Mouse (Mus musculus) midbrain, postnatal 0 days (tissue): Measurements from ENCODE around the gene Plcb1. TPM values are rescaled to one million over a fixed set of nuclear protein-coding genes. Genes with fewer than 3 reads are reported as not detected.

Experiments used
- ATAC-seq: fragments of 200-750 bp; cut with Nextera tagmentation; 2 replicates; pipeline ENCODE4 v1.8.0; 2017; ENCODE audit warnings: moderate number of reproducible peaks, mild to moderate bottlenecking, moderate TSS enrichment, moderate library complexity; ENCODE audit not compliant: low FRiP score
- DNase-seq: peaks from one replicate; pipeline ENCODE4 v3.0.0-alpha.2; 2015; ENCODE audit warnings: low spot score
- H3K27ac ChIP-seq: fragments of 300-500 bp; sonication (generic); 2 replicates; pipeline ENCODE4 v1.5.1; 2014; ENCODE audit warnings: low read depth, mild to moderate bottlenecking, low read length, mixed read lengths
- H3K27me3 ChIP-seq: fragments of 300-500 bp; sonication (generic); 2 replicates; pipeline ENCODE4 v1.6.1; 2014; ENCODE audit warnings: low read length, control low read depth, mixed read lengths; ENCODE audit not compliant: insufficient read depth
- H3K36me3 ChIP-seq: fragments of 300-500 bp; sonication (generic); 2 replicates; pipeline ENCODE4 v1.6.1; 2014; ENCODE audit warnings: low read length, control low read depth, mixed read lengths; ENCODE audit not compliant: insufficient read depth
- H3K4me1 ChIP-seq: fragments of 300-500 bp; sonication (generic); 2 replicates; pipeline ENCODE4 v1.6.1; 2014; ENCODE audit warnings: mild to moderate bottlenecking, control low read depth, antibody characterized with exemption, low read length, mixed read lengths; ENCODE audit not compliant: insufficient read depth
- H3K4me2 ChIP-seq: fragments of 300-500 bp; sonication (generic); 2 replicates; pipeline ENCODE4 v1.6.1; 2014; ENCODE audit warnings: low read depth, mild to moderate bottlenecking, low read length, mixed read lengths; ENCODE audit not compliant: poor library complexity, severe bottlenecking
- H3K4me3 ChIP-seq: fragments of 300-500 bp; sonication (generic); 2 replicates; pipeline ENCODE4 v1.5.1; 2014; ENCODE audit warnings: low read depth, mild to moderate bottlenecking, low read length, moderate library complexity
- H3K9ac ChIP-seq: fragments of 300-500 bp; sonication (generic); replicated peaks from 2 replicates; pipeline ENCODE4 v1.6.1; 2014; ENCODE audit warnings: mild to moderate bottlenecking, low read length, moderate library complexity, mixed read lengths; ENCODE audit not compliant: poor library complexity, severe bottlenecking
- H3K9me3 ChIP-seq: fragments of 300-500 bp; sonication (generic); 2 replicates; pipeline ENCODE4 v1.6.1; 2016; ENCODE audit warnings: low read length, control low read depth
- CTCF ChIP-seq: IDR thresholded peaks from 2 replicates; pipeline ENCODE4 v1.5.1; 2016; ENCODE audit warnings: antibody characterized with exemption, mild to moderate bottlenecking
- WGBS: fragments of 180-500 bp; shearing (Covaris S2); extraction: QIAGEN DNeasy Blood & Tissue Kit; methylation state at CpG from one replicate; pipeline ENCODE4 v1.1.7; 2014; 5-methylcytosine and 5-hydroxymethylcytosine counted together
- polyA plus RNA-seq: library from polyadenylated mRNA; unstranded; fragments of >200 nt; fragmentation: Nextera tagmentation; extraction: Ambion mirVana; gene quantifications from 2 replicates; pipeline ENCODE4 v1.2.1, GENCODE M21; 2015
- total RNA-seq: library from RNA; depleted of rRNA; stranded (reverse); fragments of >200 nt; gene quantifications from 2 replicates; pipeline ENCODE4 v1.2.3, GENCODE M21; 2014

Plcb1 gene
- total and polyA plus RNA-seq, 2 experiments from 2014 or later, result 36.1 to 59.0 TPM

DNA sequence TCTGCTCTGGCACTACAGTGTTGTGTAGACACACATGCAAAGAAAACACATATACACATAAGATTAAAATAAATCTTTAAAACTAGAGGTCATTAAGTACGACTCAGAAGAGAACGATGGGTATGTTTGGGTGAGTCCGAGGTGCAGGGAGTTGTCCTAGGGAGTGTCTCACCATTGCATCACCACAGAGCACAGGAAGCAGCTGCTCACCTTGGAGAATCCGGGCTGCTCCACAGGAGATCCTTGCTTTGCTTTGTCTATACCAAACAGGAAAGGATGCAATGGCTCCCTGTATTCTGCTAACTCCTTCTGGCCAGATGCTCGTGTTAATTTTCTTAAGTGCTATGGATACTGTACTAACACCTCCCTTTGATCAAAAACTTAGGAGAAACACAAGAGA, 287.1 kb downstream of the Plcb1 start:
- Histone ChIP-seq H3K4me3 (no peak overlapping the region), H3K9me3 (no peaks in the 10 kb centered on the region), H3K36me3 (no peaks in the 10 kb centered on the region), H3K4me1 (no peaks in the 10 kb centered on the region), H3K27me3 (no peaks in the 10 kb centered on the region), H3K27ac (no peak overlapping the region), H3K4me2 (no peak overlapping the region), H3K9ac (no peak overlapping the region)
- DNase-seq (no peak), ATAC-seq (no peak)
- no peak for TF ChIP-seq CTCF
- WGBS, result 86% methylated on average over 5 of the region's 5 CpGs

- Histone ChIP-seq H3K27me3 (no peaks in the 10 kb centered on the region), H3K4me2 (no peak overlapping the region), H3K4me1 (no peaks in the 10 kb centered on the region), H3K27ac (no peak overlapping the region), H3K36me3 (no peaks in the 10 kb centered on the region), H3K9me3 (no peaks in the 10 kb centered on the region), H3K9ac (no peak overlapping the region), H3K4me3 (no peak overlapping the region)
- 75% methylated on average over 1 of the region's 1 CpGs for WGBS
- no peak for TF ChIP-seq CTCF
- ATAC-seq (no peak), DNase-seq (no peak)
These were observed 289.5 kb downstream of the Plcb1 start for GRCm38 (mm10) chr2:135075375-135075774.

DNA sequence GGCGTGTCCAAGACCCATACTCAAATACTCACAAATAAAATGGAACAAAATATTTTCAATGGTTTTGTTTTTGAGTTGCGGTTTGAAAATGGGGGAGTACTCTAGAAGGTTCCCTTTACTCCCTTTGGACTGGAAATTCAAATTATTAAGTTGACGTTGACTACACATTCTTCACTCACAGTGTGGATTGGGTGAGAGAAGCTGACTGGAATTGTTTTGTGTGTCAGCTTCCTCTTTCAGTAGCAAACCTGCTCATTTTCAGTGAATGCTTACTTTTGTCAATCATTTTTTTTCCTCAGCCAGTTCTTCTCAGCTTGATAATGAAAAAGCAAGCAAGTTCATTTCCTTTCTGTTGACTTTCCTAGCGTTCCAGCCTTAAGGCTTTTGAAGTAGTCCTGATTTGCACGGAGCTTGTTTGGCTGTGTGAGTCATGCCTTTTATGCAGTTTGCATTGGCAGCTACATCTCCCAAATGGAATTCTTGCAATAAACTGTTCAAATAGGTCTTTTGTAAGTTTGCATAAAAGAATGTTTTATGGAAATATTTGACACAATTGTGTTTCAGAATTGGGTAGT, 306.8 kb downstream of the Plcb1 start:
- no peak overlapping the region for H3K4me3 ChIP-seq
- TF ChIP-seq CTCF, result no peak
- WGBS, result 64% methylated on average over 5 of the region's 5 CpGs
- H3K4me2 ChIP-seq, result no peak overlapping the region
- no peak overlapping the region for H3K27ac ChIP-seq
- ATAC-seq (no peak), DNase-seq (no peak)
- no peaks in the 10 kb centered on the region for H3K36me3 ChIP-seq
- H3K9me3 ChIP-seq, result no peaks in the 10 kb centered on the region
- H3K9ac ChIP-seq, result no peak overlapping the region
- no peaks in the 10 kb centered on the region for H3K4me1 ChIP-seq
- H3K27me3 ChIP-seq, result no peaks in the 10 kb centered on the region

DNA sequence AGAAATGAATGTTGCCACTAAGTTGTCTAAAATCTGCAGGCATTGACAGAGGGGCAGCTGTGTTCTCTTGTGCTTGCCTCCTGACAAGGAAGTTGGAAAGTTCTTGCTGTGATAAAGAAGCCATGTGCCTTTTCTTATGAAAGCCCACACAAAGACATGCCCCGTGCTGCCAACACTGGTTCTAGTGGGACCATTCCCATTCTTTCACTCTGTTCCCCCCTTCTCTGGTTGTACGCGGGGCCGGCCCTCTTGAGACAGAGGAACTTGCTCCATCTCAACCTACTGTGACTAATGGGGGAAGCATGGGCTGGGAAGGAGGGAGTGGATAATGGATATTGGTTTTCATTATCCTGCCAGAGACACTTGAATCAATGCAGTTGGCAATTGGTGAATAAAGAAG, 315.4 kb downstream of the Plcb1 start:
- ATAC-seq (no peak), DNase-seq (no peak)
- no peaks in the 10 kb centered on the region for H3K36me3 ChIP-seq
- no peaks in the 10 kb centered on the region for H3K9me3 ChIP-seq
- 30% methylated on average over 4 of the region's 4 CpGs for WGBS
- H3K4me3 ChIP-seq, result no peak overlapping the region
- no peak for TF ChIP-seq CTCF
- no peak overlapping the region for H3K9ac ChIP-seq
- no peak overlapping the region for H3K4me2 ChIP-seq
- no peak overlapping the region for H3K27ac ChIP-seq
- H3K4me1 ChIP-seq, result no peaks in the 10 kb centered on the region
- no peaks in the 10 kb centered on the region for H3K27me3 ChIP-seq

DNA sequence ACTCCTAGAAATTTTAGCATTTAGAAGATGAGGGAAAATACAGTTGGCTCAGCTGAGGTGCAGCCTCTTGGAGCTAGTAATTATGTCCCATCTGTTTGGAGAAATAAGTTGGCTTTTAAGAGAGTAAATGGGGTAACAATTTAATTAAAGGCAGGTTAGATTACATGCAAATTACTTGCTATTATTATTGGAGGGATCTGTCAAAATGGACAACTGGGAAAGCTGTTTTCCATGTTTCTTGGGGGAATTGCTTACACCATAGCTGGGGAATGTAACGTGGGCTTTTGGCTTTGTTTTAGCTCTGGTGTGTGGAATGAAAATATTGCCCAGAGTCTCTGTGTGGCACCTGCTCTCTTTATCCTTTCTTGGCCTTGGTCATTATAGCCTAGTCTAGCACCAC, 316.1 kb downstream of the Plcb1 start:
- H3K4me2 ChIP-seq, result no peak overlapping the region
- ATAC-seq, result no peak
- H3K27ac ChIP-seq, result no peak overlapping the region
- no peak overlapping the region for H3K4me3 ChIP-seq
- H3K9me3 ChIP-seq, result no peaks in the 10 kb centered on the region
- TF ChIP-seq CTCF, result no peak
- no peaks in the 10 kb centered on the region for H3K4me1 ChIP-seq
- H3K27me3 ChIP-seq, result no peaks in the 10 kb centered on the region
- no peak for DNase-seq
- H3K36me3 ChIP-seq, result no peaks in the 10 kb centered on the region
- 76% methylated on average over 1 of the region's 1 CpGs for WGBS
- H3K9ac ChIP-seq, result no peak overlapping the region

DNA sequence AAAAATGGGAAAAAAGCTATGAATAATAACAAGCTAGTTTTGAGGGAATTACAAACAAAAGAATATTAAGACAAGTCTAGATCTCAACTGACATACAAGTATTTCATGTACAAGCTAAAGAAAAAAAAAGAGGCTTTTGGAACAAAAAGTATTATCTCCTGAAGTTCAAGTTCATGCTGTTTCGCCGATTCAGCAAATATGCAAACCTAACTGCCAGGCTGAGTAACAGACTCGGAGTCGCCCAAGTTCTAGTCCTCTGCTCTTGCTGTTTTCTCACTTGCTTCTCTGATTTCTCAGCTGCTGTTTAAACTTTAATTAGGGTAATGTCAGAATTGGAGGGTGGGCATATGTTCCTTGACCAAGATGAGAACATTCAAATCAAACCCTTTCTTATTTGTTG, 320.8 kb downstream of the Plcb1 start:
- no peak overlapping the region for H3K9ac ChIP-seq
- H3K4me3 ChIP-seq, result no peak overlapping the region
- WGBS, result 98% methylated on average over 4 of the region's 4 CpGs
- no peaks in the 10 kb centered on the region for H3K36me3 ChIP-seq
- no peaks in the 10 kb centered on the region for H3K4me1 ChIP-seq
- H3K4me2 ChIP-seq, result no peak overlapping the region
- ATAC-seq, result no peak
- no peaks in the 10 kb centered on the region for H3K27me3 ChIP-seq
- no peak for TF ChIP-seq CTCF
- DNase-seq, result no peak
- no peak overlapping the region for H3K27ac ChIP-seq
- no peaks in the 10 kb centered on the region for H3K9me3 ChIP-seq
